Mouse (Mus musculus): ENCODE measurements around the gene Vmn1r72.
"Not testable (repeated sequence)": the region's sequence is repeated elsewhere in the genome, so short reads cannot be mapped to it uniquely, and the experiment has no call there.

Vmn1r72 gene

DNA sequence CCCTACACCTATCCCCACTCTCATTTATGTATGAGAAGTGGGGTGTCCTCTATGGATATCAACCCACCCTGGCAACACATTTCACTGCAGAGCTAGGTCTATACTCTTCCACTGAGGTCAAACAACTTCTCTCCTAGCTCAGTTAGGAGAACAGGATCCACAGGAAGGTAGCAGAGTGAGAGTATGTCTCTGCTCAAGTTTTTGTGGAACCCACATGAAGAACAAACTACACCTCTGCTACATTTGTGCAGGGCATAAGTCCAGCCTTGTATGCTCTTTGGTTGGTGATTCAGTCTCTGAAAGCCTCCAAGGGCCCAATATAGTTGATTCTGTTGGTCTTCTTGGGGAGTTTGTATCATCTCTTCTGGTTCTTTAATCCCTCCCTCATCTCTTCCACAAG is at the start of gene Vmn1r72:
Vmn1r72 (minus strand) TSS at position 101 of the 400 bp plus-strand sequence.
- not testable (repeated sequence) for DNase-seq (ENCODE audit: extremely low read depth, insufficient read length, low spot score)

DNA sequence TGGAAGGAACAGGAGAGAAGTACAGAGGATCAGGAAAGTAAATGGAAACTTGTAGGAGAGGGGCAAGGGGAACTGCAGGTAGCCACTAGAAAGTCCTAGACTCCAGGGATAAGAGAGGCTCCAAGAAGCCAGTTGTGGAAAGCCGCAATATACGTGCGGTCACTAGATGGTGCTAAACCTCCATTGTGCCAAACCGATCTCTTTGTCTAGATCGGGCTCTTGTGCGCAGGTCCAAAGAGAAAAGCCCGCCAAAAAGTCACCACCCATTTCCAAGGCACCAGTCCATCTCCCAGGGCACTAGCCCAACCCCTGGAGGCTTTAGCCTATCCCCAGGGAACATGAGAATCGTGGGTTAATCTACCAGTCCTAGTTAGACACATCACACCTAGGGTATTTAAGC is 62.9 kb downstream of the Vmn1r72 start:
- peak; percentile 3 for DNase-seq (ENCODE audit: extremely low read depth, insufficient read length, low spot score)
